Mouse (Mus musculus): Measurements from ENCODE around the gene Syt13.

The Syt13 gene

GRCm38 (mm10) chr2:92964345-92964744 is 49.4 kb downstream of the Syt13 start:
- DNase-seq (ENCODE audit: low spot score), result no peak

- DNase-seq (ENCODE audit: low spot score), result no peak
These were observed 51.4 kb downstream of the Syt13 start for GRCm38 (mm10) chr2:92966257-92966656.

- DNase-seq (ENCODE audit: low spot score), result no peak
These were observed 52.3 kb downstream of the Syt13 start for GRCm38 (mm10) chr2:92967032-92967838.

- no peak for DNase-seq (ENCODE audit: low spot score)
These were observed 52.9 kb downstream of the Syt13 start for GRCm38 (mm10) chr2:92967839-92968166.

- no peak for DNase-seq (ENCODE audit: low spot score)
These were observed 56.2 kb downstream of the Syt13 start for GRCm38 (mm10) chr2:92971069-92971468.

GRCm38 (mm10) chr2:92971536-92971935 is 56.6 kb downstream of the Syt13 start:
- no peak for DNase-seq (ENCODE audit: low spot score)

- DNase-seq (ENCODE audit: low spot score), result no peak
These were observed 57.2 kb downstream of the Syt13 start for GRCm38 (mm10) chr2:92972071-92972470.

- no peak for DNase-seq (ENCODE audit: low spot score)
These were observed 58.7 kb downstream of the Syt13 start for GRCm38 (mm10) chr2:92973646-92974045.

- no peak for DNase-seq (ENCODE audit: low spot score)
These were observed 60.3 kb downstream of the Syt13 start for GRCm38 (mm10) chr2:92975031-92975790.

GRCm38 (mm10) chr2:92980165-92980564 is 65.3 kb downstream of the Syt13 start:
- DNase-seq (ENCODE audit: low spot score), result no peak

- DNase-seq (ENCODE audit: low spot score), result no peak
These were observed 67.8 kb downstream of the Syt13 start for GRCm38 (mm10) chr2:92982591-92983272.

- no peak for DNase-seq (ENCODE audit: low spot score)
These were observed 68.3 kb downstream of the Syt13 start for GRCm38 (mm10) chr2:92983273-92983620.

- DNase-seq (ENCODE audit: low spot score), result no peak
These were observed 69.6 kb downstream of the Syt13 start for GRCm38 (mm10) chr2:92984321-92985108.

- DNase-seq (ENCODE audit: low spot score), result no peak
These were observed 70.3 kb downstream of the Syt13 start for GRCm38 (mm10) chr2:92985171-92985570.

- DNase-seq (ENCODE audit: low spot score), result no peak
These were observed 70.7 kb downstream of the Syt13 start for GRCm38 (mm10) chr2:92985600-92985999.

GRCm38 (mm10) chr2:92987108-92987618 is 72.3 kb downstream of the Syt13 start:
- DNase-seq (ENCODE audit: low spot score), result no peak

- no peak for DNase-seq (ENCODE audit: low spot score)
These were observed 73.2 kb downstream of the Syt13 start for GRCm38 (mm10) chr2:92987901-92988631.

- no peak for DNase-seq (ENCODE audit: low spot score)
These were observed 74.7 kb downstream of the Syt13 start for GRCm38 (mm10) chr2:92989593-92989992.

GRCm38 (mm10) chr2:92991976-92992375 is 77.1 kb downstream of the Syt13 start:
- DNase-seq (ENCODE audit: low spot score), result no peak

- no peak for DNase-seq (ENCODE audit: low spot score)
These were observed 90.1 kb downstream of the Syt13 start for GRCm38 (mm10) chr2:93005028-93005427.

Measured in left cerebral cortex, adult 11 months (tissue).